Mouse (Mus musculus): Measurements from ENCODE around the gene Ylpm1. TPM values are rescaled to one million over a fixed set of nuclear protein-coding genes. Genes with fewer than 3 reads are reported as not detected.

Gene Ylpm1
- total RNA-seq, 2 experiments from 2014 or later, result 38.7 to 46.6 TPM

GRCm38 (mm10) chr12:85108643-85109042, 112.5 kb downstream of the Ylpm1 start:
- DNase-seq (ENCODE audit: low spot score in 2 of 2), result no peak

GRCm38 (mm10) chr12:85109426-85109825, 113.3 kb downstream of the Ylpm1 start:
- DNase-seq (ENCODE audit: low spot score in 2 of 2), result no peak

GRCm38 (mm10) chr12:85110011-85110697, 114.0 kb downstream of the Ylpm1 start:
- DNase-seq (ENCODE audit: low spot score in 2 of 2), result no peak

- peak; percentile 86 to 90 for DNase-seq (ENCODE audit: low spot score in 2 of 2)
Observed at GRCm38 (mm10) chr12:85110698-85111592, 114.8 kb downstream of the Ylpm1 start, which contains the start of the genes Prox2 and Dlst. TSS of gene Prox2 (minus strand) at chr12:85110759. TSS of gene Dlst (plus strand) at chr12:85110833.

GRCm38 (mm10) chr12:85112550-85113251, 116.6 kb downstream of the Ylpm1 start:
- no peak for DNase-seq (ENCODE audit: low spot score in 2 of 2)

- no peak for DNase-seq (ENCODE audit: low spot score in 2 of 2)
Observed at GRCm38 (mm10) chr12:85113337-85113736, 117.2 kb downstream of the Ylpm1 start.

GRCm38 (mm10) chr12:85113917-85114316, 117.8 kb downstream of the Ylpm1 start:
- DNase-seq (ENCODE audit: low spot score in 2 of 2), result no peak

GRCm38 (mm10) chr12:85115678-85116077, 119.6 kb downstream of the Ylpm1 start:
- no peak for DNase-seq (ENCODE audit: low spot score in 2 of 2)

Other genes starting within 250 kb of the Ylpm1 start
- gene Npc2, start 223.2 kb upstream of the Ylpm1 start, total RNA-seq (2021), result 10 to 100 TPM; 40.4 to 44.1 TPM
- gene Isca2, start 223.1 kb upstream of the Ylpm1 start, total RNA-seq (2021), result 10 to 100 TPM; 43.8 to 46.5 TPM
- gene Ltbp2, start 119.8 kb upstream of the Ylpm1 start, total RNA-seq (2021), result 1 to 10 TPM; 2.8 to 3.3 TPM
- 10 to 100 TPM; 41.5 to 51.8 TPM for gene Fcf1, start 25.4 kb upstream of the Ylpm1 start, total RNA-seq (2021)
- gene Arel1, start 25.4 kb upstream of the Ylpm1 start, total RNA-seq (2021), result 10 to 100 TPM; 19.4 to 20.6 TPM
- gene Prox2, start 114.4 kb downstream of the Ylpm1 start, total RNA-seq (2021), result 1 to 10 TPM; 3.2 to 4.7 TPM
- gene Dlst, start 114.5 kb downstream of the Ylpm1 start, total RNA-seq (2021), result 100 to 1,000 TPM; 248 to 258 TPM
- under 1 TPM; 0.47 to 0.49 TPM for gene Rps6kl1, start 154.9 kb downstream of the Ylpm1 start, total RNA-seq (2021)
- 1 to 10 TPM; 5.6 to 6.4 TPM for gene Pgf, start 181.5 kb downstream of the Ylpm1 start, total RNA-seq (2021)
- gene Eif2b2, start 223.2 kb downstream of the Ylpm1 start, total RNA-seq (2021), result 10 to 100 TPM; 80.6 to 95.1 TPM

Data from gastrocnemius, postnatal 4 days (tissue).